Mouse (Mus musculus): ENCODE measurements around the gene Tbc1d4.

Gene Tbc1d4

GRCm38 (mm10) chr14:101608519-101609368, at the start of gene Tbc1d4:
TSS of gene Tbc1d4 (minus strand) at chr14:101609191.
- peak; percentile 77 for DNase-seq (ENCODE audit: low read depth, low spot score)

- DNase-seq (ENCODE audit: low read depth, low spot score) = no peak
Measured at GRCm38 (mm10) chr14:101656307-101656706, 47.3 kb upstream of the Tbc1d4 start.

GRCm38 (mm10) chr14:101654526-101654909, 45.5 kb upstream of the Tbc1d4 start:
- DNase-seq (ENCODE audit: low read depth, low spot score) = peak; percentile 13

- peak; percentile 96 for DNase-seq (ENCODE audit: low read depth, low spot score)
Measured at GRCm38 (mm10) chr14:101653581-101654525, 44.9 kb upstream of the Tbc1d4 start, which contains the start of gene Uchl3. TSS of gene Uchl3 (plus strand) at chr14:101653967.

- DNase-seq (ENCODE audit: low read depth, low spot score) = no peak
Measured at GRCm38 (mm10) chr14:101652571-101652970, 43.6 kb upstream of the Tbc1d4 start.

GRCm38 (mm10) chr14:101650551-101650950, 41.6 kb upstream of the Tbc1d4 start:
- no peak for DNase-seq (ENCODE audit: low read depth, low spot score)

- no peak for DNase-seq (ENCODE audit: low read depth, low spot score)
Measured at GRCm38 (mm10) chr14:101644948-101645347, 36.0 kb upstream of the Tbc1d4 start.

- DNase-seq (ENCODE audit: low read depth, low spot score) = peak; percentile 89
Measured at GRCm38 (mm10) chr14:101640153-101640843, 31.3 kb upstream of the Tbc1d4 start, which contains the start of gene Commd6. TSS of gene Commd6 (minus strand) at chr14:101640686.

GRCm38 (mm10) chr14:101637381-101637780, 28.4 kb upstream of the Tbc1d4 start:
- DNase-seq (ENCODE audit: low read depth, low spot score) = no peak

- DNase-seq (ENCODE audit: low read depth, low spot score) = no peak
Measured at GRCm38 (mm10) chr14:101635765-101636164, 26.8 kb upstream of the Tbc1d4 start.

- no peak for DNase-seq (ENCODE audit: low read depth, low spot score)
Measured at GRCm38 (mm10) chr14:101630548-101630947, 21.6 kb upstream of the Tbc1d4 start.

- DNase-seq (ENCODE audit: low read depth, low spot score) = no peak
Measured at GRCm38 (mm10) chr14:101617680-101618079, 8.7 kb upstream of the Tbc1d4 start.

- no peak for DNase-seq (ENCODE audit: low read depth, low spot score)
Measured at GRCm38 (mm10) chr14:101616178-101616577, 7.2 kb upstream of the Tbc1d4 start.

GRCm38 (mm10) chr14:101613206-101613605, 4.2 kb upstream of the Tbc1d4 start:
- no peak for DNase-seq (ENCODE audit: low read depth, low spot score)

- DNase-seq (ENCODE audit: low read depth, low spot score) = no peak
Measured at GRCm38 (mm10) chr14:101610701-101611100, 1.7 kb upstream of the Tbc1d4 start.

GRCm38 (mm10) chr14:101607631-101608518, 1.1 kb downstream of the Tbc1d4 start:
- DNase-seq (ENCODE audit: low read depth, low spot score) = peak; percentile 31

- DNase-seq (ENCODE audit: low read depth, low spot score) = no peak
Measured at GRCm38 (mm10) chr14:101605843-101606242, 3.1 kb downstream of the Tbc1d4 start.

GRCm38 (mm10) chr14:101602851-101603250, 6.1 kb downstream of the Tbc1d4 start:
- DNase-seq (ENCODE audit: low read depth, low spot score) = peak; percentile 24

- no peak for DNase-seq (ENCODE audit: low read depth, low spot score)
Measured at GRCm38 (mm10) chr14:101597096-101597715, 11.8 kb downstream of the Tbc1d4 start.

- DNase-seq (ENCODE audit: low read depth, low spot score) = no peak
Measured at GRCm38 (mm10) chr14:101596691-101597090, 12.3 kb downstream of the Tbc1d4 start.
